Mouse (Mus musculus): ENCODE data around the gene Metap2. TPM values are rescaled to one million over a fixed set of nuclear protein-coding genes. Genes with fewer than 3 reads are reported as not detected.

Metap2 gene
- polyA plus RNA-seq, 1 experiment from 2014 or later, result 126 TPM

- Histone ChIP-seq H3K27ac (replicated peaks) (no peak overlapping the region), H3K27me3 (ENCODE audit: control insufficient read depth, insufficient read depth, low read length) (no peaks in the 10 kb centered on the region), H3K4me1 (replicated peaks; ENCODE audit: control insufficient read depth, insufficient read depth) (no peaks in the 10 kb centered on the region), H3K4me3 (ENCODE audit: low read depth, low read length) (no peak overlapping the region), H3K36me3 (ENCODE audit: control insufficient read depth, insufficient read depth, low read length) (no peaks in the 10 kb centered on the region), H3K9me3 (ENCODE audit: control insufficient read depth, low read length) (no peaks in the 10 kb centered on the region), H3K9ac (ENCODE audit: low read length) (no peak overlapping the region), H3K4me2 (replicated peaks; ENCODE audit: low read depth) (no peak overlapping the region)
- 45% methylated on average over 11 of the region's 11 CpGs for WGBS
- ATAC-seq (ENCODE audit: low FRiP score, low TSS enrichment) (no peak), DNase-seq (ENCODE audit: low spot score) (no peak)
- TF ChIP-seq CTCF (IDR thresholded peaks at IDR 0.05; ENCODE audit: low read depth) (no peak), EP300 (optimal IDR thresholded peaks at IDR 0.05) (no peak)
Measured at GRCm38 (mm10) chr10:93915531-93916275, 18.8 kb upstream of the Metap2 start.

DNA sequence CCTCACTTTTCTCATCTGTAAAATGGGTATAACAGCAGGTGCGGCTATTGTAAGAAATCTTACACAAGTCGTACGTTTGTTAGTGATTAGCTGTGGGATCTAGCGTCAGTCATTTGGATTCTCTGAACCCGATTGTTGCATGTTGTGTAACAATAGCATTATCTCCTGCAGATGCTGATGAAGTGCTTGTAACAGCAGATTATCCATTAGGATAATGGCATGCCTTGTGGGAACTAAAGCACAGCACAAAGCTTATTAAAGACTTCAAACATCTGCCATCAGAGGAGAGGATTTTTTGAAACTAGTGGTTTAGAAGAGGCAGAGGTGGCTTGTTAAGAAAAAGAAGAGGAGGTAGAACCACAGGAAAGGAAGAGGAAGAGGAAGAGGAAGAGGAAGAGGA is 16.6 kb upstream of the Metap2 start:
- no peak for TF ChIP-seq CTCF (IDR thresholded peaks at IDR 0.05; ENCODE audit: low read depth)
- no peak for TF ChIP-seq EP300 (optimal IDR thresholded peaks at IDR 0.05)
- Histone ChIP-seq H3K4me3 (ENCODE audit: low read depth, low read length) (no peak overlapping the region), H3K27me3 (ENCODE audit: control insufficient read depth, insufficient read depth, low read length) (no peaks in the 10 kb centered on the region), H3K9me3 (ENCODE audit: control insufficient read depth, low read length) (no peaks in the 10 kb centered on the region), H3K9ac (ENCODE audit: low read length) (no peak overlapping the region), H3K4me2 (replicated peaks; ENCODE audit: low read depth) (no peak overlapping the region), H3K36me3 (ENCODE audit: control insufficient read depth, insufficient read depth, low read length) (no peaks in the 10 kb centered on the region), H3K27ac (replicated peaks) (no peak overlapping the region), H3K4me1 (replicated peaks; ENCODE audit: control insufficient read depth, insufficient read depth) (no peaks in the 10 kb centered on the region)
- no peak for DNase-seq (ENCODE audit: low spot score)
- 89% methylated on average over 5 of the region's 5 CpGs for WGBS
- no peak for ATAC-seq (ENCODE audit: low FRiP score, low TSS enrichment)

- Histone ChIP-seq H3K4me3 (ENCODE audit: low read depth, low read length) (no peak overlapping the region), H3K27me3 (ENCODE audit: control insufficient read depth, insufficient read depth, low read length) (no peaks in the 10 kb centered on the region), H3K36me3 (ENCODE audit: control insufficient read depth, insufficient read depth, low read length) (no peaks in the 10 kb centered on the region), H3K4me1 (replicated peaks; ENCODE audit: control insufficient read depth, insufficient read depth) (no peaks in the 10 kb centered on the region), H3K9me3 (ENCODE audit: control insufficient read depth, low read length) (no peaks in the 10 kb centered on the region), H3K9ac (ENCODE audit: low read length) (no peak overlapping the region), H3K27ac (replicated peaks) (no peak overlapping the region), H3K4me2 (replicated peaks; ENCODE audit: low read depth) (no peak overlapping the region)
- no peak for DNase-seq (ENCODE audit: low spot score)
- TF ChIP-seq EP300 (optimal IDR thresholded peaks at IDR 0.05) (no peak), CTCF (IDR thresholded peaks at IDR 0.05; ENCODE audit: low read depth) (no peak)
- 65% methylated on average over 1 of the region's 1 CpGs for WGBS
- no peak for ATAC-seq (ENCODE audit: low FRiP score, low TSS enrichment)
Measured at GRCm38 (mm10) chr10:93912917-93913316, 16.0 kb upstream of the Metap2 start.

- no peak for ATAC-seq (ENCODE audit: low FRiP score, low TSS enrichment)
- no peaks in the 10 kb centered on the region for H3K9me3 ChIP-seq (ENCODE audit: control insufficient read depth, low read length)
- no peak overlapping the region for H3K4me2 ChIP-seq (replicated peaks; ENCODE audit: low read depth)
- no peak for DNase-seq (ENCODE audit: low spot score)
- 75% methylated on average over 5 of the region's 5 CpGs for WGBS
- no peaks in the 10 kb centered on the region for H3K4me1 ChIP-seq (replicated peaks; ENCODE audit: control insufficient read depth, insufficient read depth)
- TF ChIP-seq CTCF (IDR thresholded peaks at IDR 0.05; ENCODE audit: low read depth), result no peak
- no peak for TF ChIP-seq EP300 (optimal IDR thresholded peaks at IDR 0.05)
- H3K27me3 ChIP-seq (ENCODE audit: control insufficient read depth, insufficient read depth, low read length), result no peaks in the 10 kb centered on the region
- no peak overlapping the region for H3K4me3 ChIP-seq (ENCODE audit: low read depth, low read length)
- no peaks in the 10 kb centered on the region for H3K36me3 ChIP-seq (ENCODE audit: control insufficient read depth, insufficient read depth, low read length)
- H3K9ac ChIP-seq (ENCODE audit: low read length), result no peak overlapping the region
- no peak overlapping the region for H3K27ac ChIP-seq (replicated peaks)
Measured at GRCm38 (mm10) chr10:93912136-93912855, 15.4 kb upstream of the Metap2 start.

DNA sequence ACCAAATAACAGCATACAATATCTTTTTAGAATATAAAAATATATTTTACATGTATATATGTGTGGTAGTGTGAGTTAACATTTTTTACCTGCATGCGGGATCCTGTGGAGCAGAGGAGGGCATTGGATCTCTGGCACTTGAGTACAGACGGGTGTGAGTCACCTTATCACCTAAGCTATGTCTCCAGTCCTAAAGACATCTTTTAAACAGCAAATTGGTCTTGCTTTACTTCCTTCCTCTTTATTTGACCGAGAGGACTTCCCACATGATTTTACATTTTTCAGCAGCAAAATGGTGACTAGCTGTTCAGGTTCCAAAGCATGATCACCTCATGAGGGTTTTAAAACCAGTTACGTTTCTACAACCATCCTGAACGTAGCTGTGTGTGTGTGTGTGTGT is 14.4 kb upstream of the Metap2 start:
- H3K4me3 ChIP-seq (ENCODE audit: low read depth, low read length), result no peak overlapping the region
- H3K27ac ChIP-seq (replicated peaks), result no peak overlapping the region
- no peaks in the 10 kb centered on the region for H3K36me3 ChIP-seq (ENCODE audit: control insufficient read depth, insufficient read depth, low read length)
- 75% methylated on average over 5 of the region's 5 CpGs for WGBS
- H3K9ac ChIP-seq (ENCODE audit: low read length), result no peak overlapping the region
- no peak for ATAC-seq (ENCODE audit: low FRiP score, low TSS enrichment)
- H3K27me3 ChIP-seq (ENCODE audit: control insufficient read depth, insufficient read depth, low read length), result no peaks in the 10 kb centered on the region
- no peaks in the 10 kb centered on the region for H3K9me3 ChIP-seq (ENCODE audit: control insufficient read depth, low read length)
- no peak for DNase-seq (ENCODE audit: low spot score)
- H3K4me2 ChIP-seq (replicated peaks; ENCODE audit: low read depth), result no peak overlapping the region
- H3K4me1 ChIP-seq (replicated peaks; ENCODE audit: control insufficient read depth, insufficient read depth), result no peaks in the 10 kb centered on the region
- TF ChIP-seq CTCF (IDR thresholded peaks at IDR 0.05; ENCODE audit: low read depth) (no peak), EP300 (optimal IDR thresholded peaks at IDR 0.05) (no peak)

Data from stomach, postnatal 0 days (tissue).